Mouse (Mus musculus): ENCODE measurements around the gene T2. TPM values are rescaled to one million over a fixed set of nuclear protein-coding genes. Genes with fewer than 3 reads are reported as not detected.

T2 gene
- total RNA-seq, 2 experiments from 2014 or later: 0.37 to 0.97 TPM

DNA sequence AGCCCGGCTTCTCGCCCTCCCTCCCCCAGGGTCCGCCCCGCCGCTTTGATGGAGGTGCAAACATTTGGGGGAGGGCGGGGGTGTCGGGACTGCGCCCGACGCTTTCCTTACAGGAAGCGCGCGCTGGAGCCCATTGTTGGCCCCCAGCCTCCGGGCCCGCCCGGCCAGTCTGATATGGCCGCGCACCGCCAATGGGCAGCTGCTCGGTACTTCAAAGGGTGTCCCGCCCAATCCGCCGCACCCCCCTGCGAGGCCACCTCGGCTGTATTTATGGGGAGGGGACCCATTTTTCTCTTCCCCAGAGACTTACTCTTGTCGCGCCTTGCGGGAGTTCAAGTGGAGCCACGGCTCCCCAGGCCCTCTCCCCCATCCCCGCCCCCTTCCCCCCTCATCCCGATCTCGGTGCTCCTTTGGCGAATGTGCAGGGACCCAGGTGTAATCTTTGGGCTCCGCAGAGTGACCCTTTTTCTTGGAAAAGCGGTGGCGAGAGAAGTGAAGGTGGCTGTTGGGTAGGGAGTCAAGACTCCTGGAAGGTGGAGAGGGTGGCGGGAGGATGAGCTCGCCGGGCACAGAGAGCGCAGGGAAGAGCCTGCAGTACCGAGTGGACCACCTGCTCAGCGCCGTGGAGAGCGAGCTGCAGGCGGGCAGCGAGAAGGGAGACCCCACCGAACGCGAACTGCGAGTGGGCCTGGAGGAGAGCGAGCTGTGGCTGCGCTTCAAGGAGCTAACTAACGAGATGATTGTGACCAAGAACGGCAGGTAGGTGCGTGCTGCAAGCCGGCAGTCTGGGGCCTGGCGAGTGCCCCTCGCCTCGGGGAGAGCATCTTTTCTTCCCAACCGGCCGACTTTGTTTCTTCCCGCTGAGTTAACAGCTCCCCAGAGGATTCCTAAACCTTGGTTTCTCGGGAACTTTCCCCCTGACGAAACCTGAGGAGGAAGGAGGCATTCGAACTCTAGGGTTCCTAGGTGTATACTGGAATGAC lies 78.5 kb downstream of the T2 start, which contains the start of gene T:
T (plus strand) TSS at position 446 of the 983 bp plus-strand sequence.
- no peak for TF ChIP-seq CTCF (conservative IDR thresholded peaks at IDR 0.05)
- no peak for DNase-seq (ENCODE audit: low spot score in 2 of 2)
- Histone ChIP-seq H3K4me3 (peak within 1 kb of the TSS; percentile 8; the same call in 1 of the 2 replicates), H3K27ac (no peak within 1 kb of the TSS)

DNA sequence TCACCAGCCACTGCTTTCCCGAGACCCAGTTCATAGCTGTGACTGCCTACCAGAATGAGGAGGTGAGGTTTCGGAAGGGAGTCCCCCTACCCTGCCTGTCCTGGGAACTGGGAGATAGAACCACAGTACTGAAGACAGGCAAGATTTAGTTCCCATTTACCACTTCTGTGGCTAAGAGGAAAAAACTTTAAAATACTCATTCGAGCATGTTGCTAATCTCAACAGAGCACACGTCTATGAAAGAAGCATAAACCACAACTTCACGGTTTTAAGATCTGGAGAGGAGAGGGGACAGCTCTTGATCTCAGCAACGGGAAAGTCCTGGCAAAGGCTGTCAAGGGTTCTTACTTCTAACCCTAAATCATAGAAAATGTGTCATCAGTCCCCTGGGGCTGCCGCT lies 80.4 kb downstream of the T2 start:
- no peak overlapping the region for H3K27ac ChIP-seq
- no peak for TF ChIP-seq CTCF (conservative IDR thresholded peaks at IDR 0.05)
- no peak for DNase-seq (ENCODE audit: low spot score in 2 of 2)
- H3K4me3 ChIP-seq: no peak overlapping the region

DNA sequence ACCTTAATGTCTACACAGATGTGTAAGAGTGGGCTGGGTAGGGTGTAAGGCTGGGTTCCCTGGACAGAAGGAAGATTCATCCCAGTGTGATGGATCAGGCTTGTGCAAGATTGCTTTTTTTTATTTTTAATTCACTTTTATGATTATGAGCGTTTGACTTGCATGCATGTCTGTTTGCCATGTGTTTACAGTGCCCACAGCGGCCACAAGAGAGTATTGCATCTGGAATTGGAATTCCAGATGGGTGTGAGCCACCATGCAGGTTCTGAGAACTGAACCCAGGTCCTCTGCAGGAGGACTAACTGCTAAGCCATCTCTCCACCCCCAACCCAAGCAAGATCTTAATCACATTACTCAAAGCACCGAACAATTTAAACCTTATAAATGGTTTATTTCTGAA lies 88.3 kb downstream of the T2 start:
- DNase-seq (ENCODE audit: low spot score in 2 of 2): no peak
- no peak overlapping the region for H3K27ac ChIP-seq
- H3K4me3 ChIP-seq: no peak overlapping the region
- TF ChIP-seq CTCF (conservative IDR thresholded peaks at IDR 0.05): peak; percentile 64

DNA sequence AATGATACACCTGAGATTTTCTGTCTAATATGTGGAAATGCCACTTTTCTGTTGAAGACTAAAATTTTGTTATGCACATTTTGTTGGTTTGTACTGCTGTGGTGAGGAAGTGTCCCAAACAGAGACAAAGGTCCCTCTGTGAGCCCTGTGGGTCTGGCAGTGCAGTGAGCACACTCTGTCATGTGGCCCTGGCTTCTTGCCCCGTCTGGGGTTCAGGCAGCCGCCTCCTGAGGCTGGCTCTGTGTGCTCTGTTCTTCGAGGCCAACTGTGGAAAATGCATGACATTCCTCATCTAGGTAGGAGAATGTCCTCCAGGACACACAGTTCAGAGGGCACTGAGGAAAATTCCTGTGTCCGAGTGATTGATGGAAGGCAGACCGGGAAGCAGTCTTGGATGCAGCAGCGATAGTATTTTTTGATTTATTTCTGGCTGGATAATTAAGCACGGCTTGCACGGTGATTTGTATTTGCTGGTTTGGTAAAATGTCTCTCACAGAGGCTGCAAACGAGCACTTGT lies 91.9 kb downstream of the T2 start:
- no peak overlapping the region for H3K4me3 ChIP-seq
- no peak for TF ChIP-seq CTCF (conservative IDR thresholded peaks at IDR 0.05)
- no peak for DNase-seq (ENCODE audit: low spot score in 2 of 2)
- no peak overlapping the region for H3K27ac ChIP-seq

DNA sequence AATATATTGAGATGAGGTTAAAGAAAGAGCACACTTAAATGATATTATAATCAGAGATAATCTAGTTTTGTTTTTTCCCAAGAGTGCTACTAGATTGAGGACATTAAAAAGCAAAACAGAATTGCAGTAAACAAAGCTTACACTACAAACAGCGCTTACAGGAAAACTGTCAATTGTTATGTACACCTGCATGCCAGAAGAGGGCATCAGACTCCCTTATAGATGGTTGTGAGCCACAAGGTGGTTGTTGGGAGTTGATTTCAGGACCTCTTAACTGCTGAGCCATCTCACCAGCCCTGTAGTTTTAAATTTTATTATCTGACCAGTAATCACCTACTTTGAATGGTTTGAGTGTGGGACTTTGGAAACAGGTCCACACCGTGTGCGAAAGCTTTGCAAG lies 92.5 kb downstream of the T2 start:
- Histone ChIP-seq H3K4me3 (no peak overlapping the region), H3K27ac (no peak overlapping the region)
- DNase-seq (ENCODE audit: low spot score in 2 of 2): no peak
- peak; percentile 65 for TF ChIP-seq CTCF (conservative IDR thresholded peaks at IDR 0.05)

DNA sequence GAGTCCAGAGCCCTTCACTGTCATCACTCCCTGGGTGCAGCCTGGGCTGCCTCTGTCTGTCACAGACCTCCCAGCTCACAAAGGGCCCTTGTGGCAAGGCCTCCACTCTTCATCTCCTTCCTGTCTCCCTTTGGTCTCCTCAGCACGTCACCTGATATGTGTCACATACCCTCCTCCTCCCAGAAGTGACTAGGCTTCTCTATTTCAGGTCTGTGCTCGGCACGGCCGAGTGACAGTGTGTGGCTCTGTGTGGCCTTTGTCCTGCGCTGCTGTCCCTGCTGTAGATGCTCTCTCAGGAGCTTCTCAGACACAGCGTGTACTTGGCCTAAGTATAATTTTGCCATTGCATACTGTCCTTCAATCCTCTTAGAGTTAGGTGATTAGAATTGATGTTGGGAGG lies 99.4 kb downstream of the T2 start:
- Histone ChIP-seq H3K4me3 (no peak overlapping the region), H3K27ac (no peak overlapping the region)
- no peak for DNase-seq (ENCODE audit: low spot score in 2 of 2)
- TF ChIP-seq CTCF (conservative IDR thresholded peaks at IDR 0.05): no peak

DNA sequence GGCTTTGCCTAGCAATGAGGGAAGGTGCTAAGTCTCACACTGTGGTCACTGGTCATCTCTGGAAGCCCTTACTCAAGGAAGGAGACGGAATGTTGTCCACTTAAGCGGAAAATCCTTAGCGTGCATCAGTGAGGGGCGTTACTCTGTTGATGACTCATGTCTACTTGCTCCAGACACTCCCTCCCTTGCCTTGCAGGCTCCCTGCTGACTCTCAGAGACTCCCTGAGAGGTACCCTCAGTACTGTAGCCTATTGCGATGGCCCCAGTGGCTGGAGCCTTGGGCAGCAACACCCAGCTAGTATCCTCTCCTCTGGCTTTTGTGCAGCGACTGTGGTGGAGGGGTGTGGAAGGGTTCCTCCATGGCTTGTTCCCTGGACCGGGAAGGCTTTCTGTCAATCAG lies 99.8 kb downstream of the T2 start:
- TF ChIP-seq CTCF (conservative IDR thresholded peaks at IDR 0.05): no peak
- H3K4me3 ChIP-seq: no peak overlapping the region
- no peak for DNase-seq (ENCODE audit: low spot score in 2 of 2)
- no peak overlapping the region for H3K27ac ChIP-seq

DNA sequence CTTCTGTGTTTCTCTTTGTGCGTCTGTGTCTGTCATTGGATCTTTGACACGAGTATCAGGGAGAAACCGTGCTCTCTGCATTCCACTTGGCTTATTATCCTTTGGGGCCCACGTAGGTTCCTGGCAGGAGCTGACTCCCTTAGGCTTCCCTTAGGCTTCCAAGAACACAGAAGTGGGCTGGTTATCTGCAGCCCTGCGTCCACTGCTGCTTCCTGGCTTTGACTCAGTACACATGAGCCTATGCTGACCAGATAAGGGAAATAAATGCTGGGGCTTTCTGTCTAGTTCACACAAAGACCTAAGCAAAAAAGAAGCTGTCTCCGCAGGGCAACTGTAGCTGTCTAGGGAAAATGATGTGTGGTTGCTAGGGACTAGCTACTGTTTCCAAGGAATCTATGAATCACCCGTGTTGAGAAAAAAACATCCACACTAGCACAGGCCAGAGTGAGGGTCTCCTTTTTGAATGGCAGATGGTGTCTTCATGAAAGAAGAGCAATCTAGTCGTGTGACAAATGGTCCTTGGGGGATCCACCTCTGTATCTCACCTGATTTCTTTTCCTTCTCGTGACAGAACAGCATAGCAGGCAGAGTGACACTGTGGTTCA lies 101.2 kb downstream of the T2 start:
- 0 out of 2 replicates have a peak overlapping the region, but pooled peaks have one; percentile 14 for H3K27ac ChIP-seq
- no peak for DNase-seq (ENCODE audit: low spot score in 2 of 2)

DNA sequence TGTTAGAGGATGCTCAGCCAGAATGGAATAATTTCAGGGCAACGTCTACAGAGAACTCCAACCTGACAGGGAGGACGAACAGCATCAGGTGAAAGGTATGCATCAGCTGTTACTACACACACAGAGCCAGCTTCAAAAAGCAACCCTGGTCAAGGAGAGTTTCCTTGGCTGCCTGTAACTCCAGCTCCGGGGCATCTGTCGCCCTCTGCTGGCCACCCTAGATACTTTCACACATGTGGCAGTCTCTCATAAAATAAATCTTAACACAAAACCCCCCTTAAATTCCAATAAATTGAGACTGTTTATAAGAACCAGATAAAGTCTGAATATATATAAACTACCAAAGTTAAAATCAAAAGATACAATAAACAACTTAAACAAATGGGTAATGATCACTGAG lies 105.8 kb downstream of the T2 start:
- Histone ChIP-seq H3K27ac (no peak overlapping the region), H3K4me3 (no peak overlapping the region)
- peak; percentile 53 to 67 for DNase-seq (ENCODE audit: low spot score in 2 of 2)
- TF ChIP-seq CTCF (conservative IDR thresholded peaks at IDR 0.05): peak; percentile 95

More for the DNA sequence above, 101.2 kb downstream of the T2 start:
- H3K4me3 ChIP-seq: no peak overlapping the region
- no peak for TF ChIP-seq CTCF (conservative IDR thresholded peaks at IDR 0.05)

DNA sequence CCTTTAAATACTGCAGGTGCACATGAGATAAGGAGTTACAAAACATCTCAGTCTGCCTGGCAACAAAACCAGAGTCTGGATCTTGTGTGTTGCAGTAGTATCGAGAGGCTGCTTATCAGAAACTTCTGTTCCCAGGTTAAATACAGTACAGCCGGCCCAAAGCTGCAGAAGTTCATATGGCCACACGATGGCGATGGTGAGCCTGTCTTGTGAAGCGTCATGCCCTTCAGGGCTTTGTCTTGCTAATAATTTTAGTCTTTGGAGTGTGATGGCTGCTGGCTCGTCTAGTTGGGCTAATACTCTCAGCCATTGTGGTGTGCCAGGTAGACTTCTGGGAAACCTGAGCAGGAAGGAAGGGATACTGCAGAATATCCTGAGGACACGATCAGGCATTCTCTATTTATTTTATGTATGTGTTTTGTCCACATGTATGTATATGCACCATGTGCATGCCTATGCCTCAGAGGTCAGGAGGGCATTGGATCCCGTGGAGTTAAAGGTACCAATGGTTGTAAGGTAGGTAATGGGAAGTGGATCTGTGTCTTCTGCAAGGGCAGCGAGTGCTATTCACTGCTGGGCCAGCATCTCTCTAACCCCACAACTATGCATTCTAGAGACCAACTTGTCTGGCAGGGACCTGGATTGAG lies 107.8 kb downstream of the T2 start:
- peak; percentile 89 for TF ChIP-seq CTCF (conservative IDR thresholded peaks at IDR 0.05)
- Histone ChIP-seq H3K4me3 (no peak overlapping the region), H3K27ac (no peak overlapping the region)
- peak; percentile 61 to 71 for DNase-seq (ENCODE audit: low spot score in 2 of 2)

DNA sequence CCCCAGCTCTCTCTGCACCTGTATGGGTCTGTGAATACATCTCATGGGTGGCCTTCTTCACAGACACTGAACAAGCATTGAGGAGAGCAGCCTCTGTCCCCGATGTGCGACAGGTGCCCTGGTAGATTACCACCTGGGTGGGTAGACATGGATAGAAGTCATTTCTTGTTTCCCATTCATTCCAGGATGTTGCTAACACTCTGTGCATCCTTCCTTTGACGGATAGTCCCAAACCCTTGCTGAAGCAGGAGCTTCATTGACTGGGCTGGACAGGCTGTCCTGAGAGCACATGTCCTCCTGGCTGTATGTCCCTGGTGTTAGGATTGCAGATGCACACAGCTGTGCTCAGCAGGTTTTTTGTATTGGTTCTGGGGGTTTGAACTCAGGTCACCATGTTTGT lies 112.0 kb downstream of the T2 start:
- no peak for TF ChIP-seq CTCF (conservative IDR thresholded peaks at IDR 0.05)
- H3K4me3 ChIP-seq: no peak overlapping the region
- no peak for DNase-seq (ENCODE audit: low spot score in 2 of 2)
- H3K27ac ChIP-seq: no peak overlapping the region

DNA sequence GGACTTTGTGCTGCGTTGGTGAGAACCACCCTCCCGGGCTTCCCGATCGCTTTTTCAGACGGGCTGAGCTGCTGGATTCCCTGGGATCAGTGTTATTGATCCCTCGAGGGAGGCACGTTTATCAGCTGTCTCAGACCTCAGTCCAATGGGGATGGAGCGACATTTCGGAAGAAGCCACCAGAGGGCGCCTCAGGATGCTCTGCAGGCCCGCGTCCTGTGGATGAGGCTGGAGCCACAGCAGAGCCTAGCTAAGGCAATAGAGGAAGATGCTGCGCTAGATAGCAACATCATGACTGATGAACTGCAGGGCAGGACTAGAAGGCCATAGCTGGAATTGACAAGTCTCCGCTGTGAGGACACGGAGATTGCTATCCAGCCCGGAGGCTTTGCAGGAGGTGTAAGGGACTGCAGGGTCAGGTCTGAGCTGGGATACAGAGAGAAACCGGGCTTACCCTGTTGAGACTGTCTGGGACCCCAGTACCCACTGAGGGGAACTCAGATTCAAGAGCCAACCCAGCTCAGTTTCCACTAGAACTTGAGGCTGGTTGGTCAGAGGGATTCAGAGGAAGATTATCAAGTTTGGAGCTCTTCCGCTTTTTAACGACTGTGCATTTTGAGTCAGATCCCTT lies 113.0 kb downstream of the T2 start:
- no peak overlapping the region for H3K4me3 ChIP-seq
- 0 out of 2 replicates have a peak overlapping the region, but pooled peaks have one; percentile 48 for H3K27ac ChIP-seq
- peak; percentile 98 for TF ChIP-seq CTCF (conservative IDR thresholded peaks at IDR 0.05)
- peak; percentile 87 to 95 for DNase-seq (ENCODE audit: low spot score in 2 of 2)

Other genes starting within 250 kb of the T2 start
- gene Gm49673, start 208.2 kb upstream of the T2 start, total RNA-seq (2021): under 1 TPM in 1 of 2 experiments, not detected in 1; 0.29 TPM
- 1 to 10 TPM; 6.3 to 7.2 TPM for gene Rnaset2a, start 207.9 kb upstream of the T2 start, total RNA-seq (2021)
- 10 to 100 TPM; 12.4 to 14.3 TPM for gene Fgfr1op, start 190.5 kb upstream of the T2 start, total RNA-seq (2021)
- gene Ccr6, start 119.9 kb upstream of the T2 start, total RNA-seq (2021): under 1 TPM in 1 of 2 experiments, not detected in 1; 0.31 TPM
- gene Mpc1, start 73.1 kb upstream of the T2 start, total RNA-seq (2021): 100 to 1,000 TPM; 138 to 143 TPM
- 10 to 100 TPM; 48.4 to 61.5 TPM for gene Sft2d1, start 44.9 kb upstream of the T2 start, total RNA-seq (2021)
- 10 to 100 TPM; 18.0 to 19.3 TPM for gene Prr18, start 18.5 kb upstream of the T2 start, total RNA-seq (2021)
- not detected for gene T, start 78.4 kb downstream of the T2 start, total RNA-seq (2021)
- 10 to 100 TPM; 67.6 to 71.6 TPM for gene Pde10a, start 169.4 kb downstream of the T2 start, total RNA-seq (2021)
- gene Gm17087, start 211.0 kb downstream of the T2 start, total RNA-seq (2021): not detected